Mouse (Mus musculus) adrenal gland, adult (tissue): Measurements from ENCODE around the gene Cmtm2a.
"Not testable (repeated sequence)": the region's sequence is repeated elsewhere in the genome, so short reads cannot be mapped to it uniquely, and the experiment has no call there.

Experiments used
- DNase-seq, 2 experiments: peaks; one replicate each; pipeline ENCODE4 v3.0.0; 2022 to 2023; ENCODE audit warnings: low spot score in 1 of 2; ENCODE audit not compliant: inconsistent age in 2 of 2

Gene Cmtm2a

DNA sequence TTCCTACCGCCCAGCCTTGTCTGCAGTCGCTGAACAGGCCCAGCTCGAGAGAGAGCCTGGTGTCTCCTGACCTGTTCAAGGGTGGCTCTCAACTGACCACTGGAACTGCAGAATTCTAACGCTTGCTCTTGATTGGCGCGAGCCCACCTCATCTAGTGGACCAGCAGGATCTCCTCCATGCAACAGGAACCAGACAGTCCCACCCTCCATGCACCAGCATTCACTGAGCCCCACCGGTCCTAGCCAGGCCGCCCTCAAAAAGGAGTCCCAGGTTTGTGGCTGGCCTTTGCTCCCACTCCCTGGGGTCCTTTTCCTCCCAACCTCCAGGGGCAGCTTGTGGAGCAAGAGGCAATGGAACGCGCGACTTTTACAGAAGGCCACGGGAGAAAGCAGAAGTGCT is at the start of gene Cmtm2a:
Cmtm2a (minus strand) TSS at position 101 of the 400 bp plus-strand sequence.
- peak in 1 of 2 experiments; percentile 23 for DNase-seq

DNA sequence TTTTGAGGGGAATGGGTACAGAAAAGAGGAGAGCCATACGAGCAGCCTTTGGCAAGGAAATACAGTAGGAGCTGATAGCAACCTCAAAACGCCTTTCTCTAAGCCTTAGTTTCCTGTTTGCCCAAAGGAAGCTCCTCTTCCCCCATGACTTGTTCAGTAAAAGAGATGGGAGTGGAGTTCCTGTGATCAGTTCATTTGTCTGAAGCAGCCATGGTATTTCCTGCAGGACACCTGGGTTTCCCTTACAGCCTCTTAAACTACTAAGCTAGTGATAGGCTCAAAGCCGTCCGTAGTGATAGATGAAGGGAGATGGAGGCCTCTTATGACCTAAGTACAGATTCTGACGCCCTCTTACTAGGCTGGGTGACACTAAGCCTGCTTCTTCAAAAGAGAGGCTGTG is 49.4 kb upstream of the Cmtm2a start:
- no peak for DNase-seq

DNA sequence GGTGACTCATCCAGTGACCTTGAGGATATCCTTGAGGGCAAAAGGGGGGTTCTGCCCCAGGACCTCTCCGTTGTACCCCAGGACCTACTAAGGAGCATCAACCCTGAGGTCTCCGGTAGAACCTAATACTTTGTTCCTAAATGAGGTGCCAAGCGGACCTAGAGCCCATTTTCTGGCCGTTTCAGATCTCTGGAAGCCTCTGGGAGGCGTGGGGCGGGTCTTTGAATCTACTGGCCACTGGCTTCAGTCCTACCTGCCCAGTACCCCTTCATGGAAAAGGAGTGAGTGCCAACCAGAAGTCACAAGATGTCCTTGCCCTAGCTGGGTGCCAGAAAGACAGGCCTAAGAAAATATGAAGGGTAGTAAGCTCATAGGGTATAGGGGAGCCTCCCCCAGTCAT is 48.7 kb upstream of the Cmtm2a start:
- no peak for DNase-seq

DNA sequence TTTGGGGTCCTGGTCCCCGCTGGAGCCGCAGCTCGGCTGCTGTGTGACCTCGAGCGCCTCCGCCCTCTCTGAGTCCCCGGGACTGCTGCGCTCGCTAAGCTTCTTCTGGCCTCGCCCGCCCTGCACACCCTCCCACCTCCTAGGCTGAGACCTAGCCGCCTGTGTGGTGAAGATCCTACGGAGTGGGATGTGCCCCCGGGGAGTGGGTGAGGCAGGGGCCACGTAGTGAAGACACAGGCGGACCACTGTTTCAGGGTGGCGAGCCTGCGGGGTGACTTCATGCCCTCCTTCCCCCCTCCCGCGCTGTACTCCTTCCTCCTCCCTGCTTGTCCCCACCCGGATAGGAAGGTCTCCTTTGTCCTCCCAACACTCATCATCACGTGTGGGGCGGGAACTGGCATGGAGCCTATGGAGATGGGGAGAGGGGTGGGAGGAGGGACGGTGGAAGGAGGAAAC is 48.2 kb upstream of the Cmtm2a start:
- DNase-seq = peak in 1 of 2 experiments; percentile 89

DNA sequence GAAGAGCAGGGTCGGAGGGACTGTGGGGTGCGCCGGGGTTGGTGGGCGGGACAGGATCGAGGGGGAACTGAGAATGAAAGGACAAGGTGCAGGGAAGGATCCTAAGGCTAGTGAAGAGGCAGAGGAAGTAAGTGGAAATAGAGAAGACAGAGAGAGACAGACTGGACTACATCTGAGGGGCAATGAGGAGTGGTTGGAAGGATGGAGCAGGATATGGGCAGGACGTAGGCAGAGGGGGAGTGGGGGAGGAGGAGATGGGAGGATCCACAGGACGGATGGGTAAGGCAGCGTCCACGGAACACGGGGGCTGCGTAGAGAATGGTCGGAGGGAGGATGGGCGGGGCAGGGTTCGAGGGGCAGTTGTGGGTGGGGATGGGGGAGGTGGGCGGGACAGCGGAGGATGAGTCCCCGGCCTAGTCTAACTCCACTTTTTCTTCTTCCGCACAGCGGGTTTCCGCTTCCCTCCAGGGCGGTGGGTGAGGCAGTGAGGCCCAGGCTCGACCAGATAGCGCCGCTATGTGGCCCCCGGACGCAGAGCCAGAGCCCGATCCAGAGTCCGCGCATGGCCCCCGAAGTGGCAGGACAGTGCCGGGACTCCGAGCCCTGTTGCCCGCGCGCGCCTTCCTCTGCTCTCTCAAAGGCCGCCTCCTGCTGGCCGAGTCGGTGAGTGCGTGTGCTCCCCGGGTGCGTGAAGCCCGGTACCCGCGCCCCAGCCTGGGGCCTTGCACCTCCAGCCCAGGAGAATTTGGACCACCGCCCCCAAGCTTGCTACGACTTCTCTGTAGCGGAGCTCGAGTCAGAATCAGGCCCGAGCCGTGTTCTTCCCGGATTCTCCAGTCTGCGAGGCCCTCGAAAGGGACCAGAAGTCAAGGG is 47.5 kb upstream of the Cmtm2a start:
- DNase-seq = peak; percentile 89 to 94

- no peak for DNase-seq
Measured at GRCm38 (mm10) chr8:104339983-104340232, 46.9 kb upstream of the Cmtm2a start.

DNA sequence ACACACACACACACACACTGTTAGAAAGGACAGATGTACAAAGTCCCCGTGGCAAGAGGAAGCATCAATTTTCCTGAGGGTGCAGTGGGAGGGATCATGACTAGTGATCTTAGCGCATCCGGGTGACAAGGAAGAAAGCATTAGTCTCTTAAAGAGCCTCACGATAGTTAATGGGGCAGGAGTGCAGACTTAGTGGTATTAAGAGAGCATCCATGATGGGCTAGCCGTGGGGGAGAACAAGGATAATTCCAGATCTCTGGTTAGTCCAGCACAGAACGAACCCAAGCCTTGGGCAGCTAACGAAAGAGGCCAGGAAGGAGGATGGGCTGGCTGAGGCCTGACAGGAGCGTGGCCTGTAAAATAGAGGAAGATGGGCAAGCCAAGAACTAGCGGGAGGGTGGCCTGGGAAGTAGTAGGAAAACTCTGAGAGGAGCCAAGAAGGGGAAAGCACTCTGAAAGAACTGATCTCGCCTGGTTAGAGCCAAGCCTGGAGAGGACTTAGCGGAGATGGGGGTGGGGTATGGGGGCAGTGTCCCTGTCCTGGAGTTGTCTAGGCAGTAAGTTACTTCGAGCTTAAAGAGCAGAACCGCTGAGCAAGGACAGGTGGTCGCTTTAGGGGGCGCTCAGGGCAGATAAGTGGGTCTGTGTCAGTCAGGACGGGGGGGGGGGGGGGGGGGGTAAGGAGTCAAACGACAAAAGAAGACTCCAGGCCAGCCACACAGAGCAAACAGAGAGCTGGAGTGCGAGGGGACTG is 46.4 kb upstream of the Cmtm2a start, which contains the start of gene Cmtm3:
Cmtm3 (plus strand) TSS at position 182 of the 754 bp plus-strand sequence.
- peak; percentile 53 to 81 for DNase-seq

- DNase-seq = no peak
Measured at GRCm38 (mm10) chr8:104337890-104338289, 44.9 kb upstream of the Cmtm2a start.

- DNase-seq = no peak
Measured at GRCm38 (mm10) chr8:104336806-104337205, 43.8 kb upstream of the Cmtm2a start.

GRCm38 (mm10) chr8:104334196-104334595 is 41.2 kb upstream of the Cmtm2a start:
- DNase-seq = no peak

DNA sequence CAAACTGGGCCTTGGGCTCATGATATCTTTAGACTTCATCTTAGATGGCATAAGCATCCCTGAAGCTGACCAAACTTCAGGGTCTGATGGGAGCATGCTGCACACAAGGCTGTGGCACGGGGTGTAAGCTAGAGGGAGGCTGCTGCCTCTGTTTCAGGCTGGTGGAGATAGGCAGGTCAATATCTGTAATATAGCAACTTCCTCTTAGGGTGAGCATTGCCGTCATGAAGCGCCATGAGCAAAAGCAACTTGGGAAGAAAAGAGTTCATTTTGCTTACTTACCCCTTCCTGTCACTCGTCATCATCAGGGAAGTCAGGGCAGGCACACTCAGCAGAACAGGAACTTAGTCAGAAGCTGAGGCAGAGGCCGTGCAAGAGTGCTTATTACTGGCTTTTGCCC is 40.8 kb upstream of the Cmtm2a start:
- peak in 1 of 2 experiments; percentile 35 for DNase-seq

DNA sequence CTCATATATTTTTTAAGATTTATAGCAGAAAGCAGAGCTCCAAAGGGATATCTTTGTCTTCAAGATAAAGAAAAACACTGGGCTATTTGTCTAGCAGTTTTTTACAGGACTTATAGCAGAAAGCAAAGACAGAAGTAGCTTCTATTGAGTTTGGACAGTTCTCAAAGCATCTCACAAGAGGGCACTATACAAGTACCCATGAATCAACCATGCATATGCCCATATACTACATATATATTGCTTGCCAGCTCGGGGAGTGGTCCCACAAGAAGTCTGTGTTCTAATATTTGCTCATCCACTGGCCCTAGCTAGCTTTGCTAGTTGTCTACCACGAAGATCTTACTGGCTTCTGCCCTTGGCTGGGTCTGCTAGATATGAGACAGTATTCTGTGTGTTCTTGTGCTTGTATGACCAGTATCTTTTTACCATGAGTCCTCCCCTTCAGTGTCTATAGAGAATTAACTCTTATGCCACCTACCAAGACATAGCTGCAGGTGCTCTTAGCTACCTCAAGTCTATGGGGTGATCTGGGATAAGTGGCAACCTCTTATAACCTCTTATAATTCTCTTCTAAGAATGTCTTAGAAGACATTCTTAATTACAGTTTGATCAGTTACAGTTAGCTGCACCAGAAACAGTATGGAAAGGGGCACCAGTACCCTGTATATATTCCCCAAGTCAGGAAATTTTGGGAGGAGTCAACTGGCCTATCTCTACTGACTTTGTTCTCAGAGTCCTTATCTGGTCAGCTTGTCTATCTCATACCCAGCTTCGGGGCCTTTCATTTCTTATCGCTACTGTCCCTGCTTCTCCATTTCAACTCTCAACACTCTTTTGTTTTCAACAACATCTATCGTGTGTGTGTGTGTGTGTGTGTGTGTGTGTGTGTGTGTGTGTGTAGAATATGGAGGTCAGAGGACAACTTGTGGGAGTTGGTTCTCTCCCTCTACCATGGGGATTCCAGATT is 40.0 kb upstream of the Cmtm2a start:
- no peak for DNase-seq

DNA sequence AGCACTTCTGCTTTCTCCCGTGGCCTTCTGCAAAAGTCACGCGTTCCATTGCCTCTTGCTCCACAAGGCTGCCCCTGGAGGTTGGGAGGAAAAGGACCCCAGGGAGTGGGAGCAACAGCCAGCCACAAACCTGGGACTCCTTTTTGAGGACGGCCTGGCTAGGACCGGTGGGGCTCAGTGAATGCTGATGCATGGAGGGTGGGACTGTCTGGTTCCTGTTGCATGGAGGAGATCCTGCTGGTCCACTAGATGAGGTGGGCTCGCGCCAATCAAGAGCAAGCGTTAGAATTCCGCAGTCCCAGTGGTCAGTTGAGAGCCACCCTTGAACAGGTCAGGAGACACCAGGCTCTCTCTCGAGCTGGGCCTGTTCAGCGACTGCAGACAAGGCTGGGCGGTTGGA is 28.9 kb upstream of the Cmtm2a start, which contains the start of gene Cmtm2b:
Cmtm2b (plus strand) TSS at position 301 of the 400 bp plus-strand sequence.
- not testable (repeated sequence) for DNase-seq

- not testable (repeated sequence) for DNase-seq
Measured at GRCm38 (mm10) chr8:104321267-104321666, 28.3 kb upstream of the Cmtm2a start, which contains the start of gene Gm11020. TSS of gene Gm11020 (plus strand) at chr8:104321567.

DNA sequence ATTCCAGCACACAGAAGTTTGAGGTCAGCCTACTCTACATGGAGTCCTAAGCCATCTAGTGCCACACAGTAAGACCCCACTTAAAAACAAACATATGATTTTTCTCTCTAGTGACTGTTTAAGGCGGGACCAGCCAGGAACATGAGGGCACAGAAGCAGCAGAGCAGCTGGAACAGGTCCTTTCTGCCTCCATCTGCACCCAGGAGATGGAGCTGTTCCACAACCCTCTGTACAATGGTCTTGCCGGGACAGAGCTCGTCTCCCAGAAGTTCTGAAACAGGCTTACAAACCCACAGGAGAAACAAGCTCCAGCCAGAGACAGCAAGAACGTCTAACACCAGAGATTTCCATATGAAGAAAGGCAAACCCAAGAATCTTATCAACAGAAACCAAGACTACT is 20.3 kb upstream of the Cmtm2a start:
- peak in 1 of 2 experiments; percentile 36 for DNase-seq

GRCm38 (mm10) chr8:104312023-104312422 is 19.0 kb upstream of the Cmtm2a start:
- not testable (repeated sequence) for DNase-seq

GRCm38 (mm10) chr8:104309441-104310155 is 16.6 kb upstream of the Cmtm2a start, which contains the start of the genes Gm45711 and Cmtm1:
TSS of gene Gm45711 (minus strand) at chr8:104310081.
TSS of gene Cmtm1 (minus strand) at chr8:104310145.
- peak; percentile 92 to 97 for DNase-seq

DNA sequence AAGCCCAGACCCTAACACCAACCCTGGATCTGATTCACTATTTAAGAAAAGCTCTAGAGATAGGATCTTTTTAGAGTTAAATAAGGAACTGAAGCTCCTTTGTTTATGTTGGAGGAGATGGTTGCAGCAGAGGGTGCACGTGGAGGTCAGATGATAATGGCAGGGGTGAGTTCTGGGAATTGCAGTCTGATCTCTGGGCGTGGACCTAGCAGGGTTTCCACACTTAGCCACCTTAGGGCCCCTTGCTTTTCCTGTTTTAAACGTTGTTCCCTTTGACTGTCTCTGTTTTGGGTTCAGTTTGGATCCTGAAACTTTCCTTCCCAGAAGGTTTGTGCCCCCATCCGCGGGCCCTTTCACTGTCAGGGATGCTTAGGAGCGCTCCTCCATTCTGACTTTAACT is 15.4 kb upstream of the Cmtm2a start:
- peak in 1 of 2 experiments; percentile 51 for DNase-seq

GRCm38 (mm10) chr8:104304962-104305361 is 12.0 kb upstream of the Cmtm2a start:
- no peak for DNase-seq

DNA sequence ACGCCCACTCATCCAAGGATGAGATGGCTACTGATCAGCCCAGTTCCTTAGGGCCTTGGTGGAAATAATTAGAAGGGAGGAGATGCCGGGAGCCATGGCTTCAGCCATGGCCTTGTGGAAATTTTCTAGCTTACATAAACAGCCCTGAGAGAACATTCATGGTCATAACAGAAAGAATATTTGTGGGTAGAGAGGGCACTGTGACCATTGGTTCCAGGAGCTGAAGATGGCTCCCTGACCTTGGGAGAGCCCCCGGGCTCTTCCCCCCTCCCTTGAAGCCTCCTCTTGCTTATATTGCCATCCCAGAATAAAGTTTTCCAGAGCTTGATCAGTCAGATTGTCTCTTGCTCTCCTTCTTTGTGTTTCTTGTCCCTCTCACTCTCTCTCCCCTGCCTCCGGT is 9.6 kb upstream of the Cmtm2a start:
- peak; percentile 34 to 71 for DNase-seq
